ENCODE assay signal across 14 mouse cellular contexts in the genomic region with DNA sequence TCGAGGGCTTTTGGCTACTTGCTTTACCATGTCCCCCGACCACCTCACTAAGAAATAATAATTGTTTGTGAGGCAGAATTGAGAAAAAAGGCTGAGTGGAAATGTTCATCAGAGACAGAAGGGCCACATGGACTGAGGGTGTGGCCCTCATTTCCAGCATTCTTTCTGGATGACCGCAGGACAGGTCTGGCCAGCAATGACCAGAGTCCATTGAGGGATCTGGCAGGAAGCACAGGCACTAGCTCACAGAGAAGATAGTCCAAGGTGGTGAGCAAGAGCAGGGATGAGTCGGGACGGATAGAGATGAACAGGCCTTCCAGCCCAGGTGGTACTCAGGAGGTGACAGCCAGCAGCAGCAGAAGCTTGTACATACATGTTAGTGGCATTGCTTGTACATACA.
"Had no signal": no experiment of that assay in that cellular context is flagged by ENCODE, and none has a peak within 500 bp of the region (broad histone marks: within the 10 kb centered on the region; RNA-seq: fewer than 3 reads in every experiment).

No protein-coding gene starts in this region.

- H3K4me3 ChIP-seq: kidney, embryonic 15.5 days; left cerebral cortex, adult 2 months; limb, embryonic 10.5 days; liver, embryonic 13.5 days; lung, embryonic 15.5 days; myocyte; neural tube, embryonic 15.5 days had no signal

- DNase-seq: kidney, adult 11 months; liver, embryonic 13.5 days; liver, postnatal 0 days; midbrain, embryonic 14.5 days; right cerebral cortex, adult 18-20 months; right cerebral cortex, postnatal 25 days; thymus, adult 18-20 months; thymus, postnatal 14 days had no signal

- ATAC-seq: liver, postnatal 0 days had no signal

- H3K27ac ChIP-seq: kidney, embryonic 15.5 days; left cerebral cortex, adult 2 months; limb, embryonic 10.5 days; liver, embryonic 13.5 days; neural tube, embryonic 15.5 days had no signal

- H3K9ac ChIP-seq: kidney, embryonic 15.5 days; liver, embryonic 13.5 days; liver, postnatal 0 days; lung, embryonic 15.5 days; neural tube, embryonic 15.5 days had no signal

- H3K4me2 ChIP-seq: kidney, embryonic 15.5 days; liver, embryonic 13.5 days; lung, embryonic 15.5 days; neural tube, embryonic 15.5 days had no signal

- H3K27me3 ChIP-seq: kidney, embryonic 15.5 days; liver, embryonic 13.5 days; lung, embryonic 15.5 days had no signal

- H3K9me3 ChIP-seq: kidney, embryonic 15.5 days; limb, embryonic 10.5 days; liver, embryonic 13.5 days; lung, embryonic 15.5 days; neural tube, embryonic 15.5 days had no signal

- H3K36me3 ChIP-seq: kidney, embryonic 15.5 days; limb, embryonic 10.5 days; liver, embryonic 13.5 days; lung, embryonic 15.5 days; neural tube, embryonic 15.5 days had no signal
